Mouse (Mus musculus): ENCODE measurements around the gene Kdelr3. TPM values are rescaled to one million over a fixed set of nuclear protein-coding genes. Genes with fewer than 3 reads are reported as not detected.

Kdelr3 gene
- polyA plus RNA-seq, 1 experiment: 54.9 TPM

DNA sequence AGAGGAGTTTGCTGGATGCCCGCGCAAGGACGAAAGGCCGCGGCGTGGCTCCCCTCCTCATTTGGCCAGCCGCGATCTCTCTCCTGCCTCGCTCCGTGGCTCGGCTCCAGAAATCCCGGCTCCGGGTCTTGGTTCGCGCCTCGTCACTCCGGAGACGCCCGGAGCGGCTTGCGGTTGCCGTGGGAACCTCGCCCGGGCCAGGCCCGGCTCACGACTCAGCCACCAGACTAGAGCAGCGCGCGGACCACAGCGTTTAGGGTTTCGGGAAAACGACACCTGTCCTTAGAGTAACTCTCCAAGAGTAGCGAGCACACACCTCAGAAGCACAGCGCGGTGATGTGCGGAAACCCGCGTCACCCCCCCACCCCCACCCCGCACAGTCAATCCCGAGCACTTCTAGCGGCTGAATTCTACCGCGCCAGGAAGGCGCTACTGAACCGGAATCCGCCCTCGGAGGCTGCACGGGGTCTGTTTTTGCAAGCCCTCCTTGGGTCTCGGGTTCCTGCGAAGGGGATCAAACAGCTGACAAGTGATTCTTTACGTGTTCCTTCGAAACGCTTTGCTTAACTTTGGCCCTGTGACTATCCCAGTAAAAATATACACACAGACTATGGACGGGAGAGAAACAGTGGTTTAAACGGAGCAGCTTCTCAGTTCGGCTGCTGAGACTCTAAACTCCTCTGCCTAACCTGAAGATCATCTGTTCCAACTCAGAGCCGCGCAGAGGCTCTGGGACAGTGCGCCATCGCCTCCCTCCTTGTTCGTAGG lies 4.5 kb upstream of the Kdelr3 start:
- DNase-seq (ENCODE audit: low spot score): peak; percentile 64

DNA sequence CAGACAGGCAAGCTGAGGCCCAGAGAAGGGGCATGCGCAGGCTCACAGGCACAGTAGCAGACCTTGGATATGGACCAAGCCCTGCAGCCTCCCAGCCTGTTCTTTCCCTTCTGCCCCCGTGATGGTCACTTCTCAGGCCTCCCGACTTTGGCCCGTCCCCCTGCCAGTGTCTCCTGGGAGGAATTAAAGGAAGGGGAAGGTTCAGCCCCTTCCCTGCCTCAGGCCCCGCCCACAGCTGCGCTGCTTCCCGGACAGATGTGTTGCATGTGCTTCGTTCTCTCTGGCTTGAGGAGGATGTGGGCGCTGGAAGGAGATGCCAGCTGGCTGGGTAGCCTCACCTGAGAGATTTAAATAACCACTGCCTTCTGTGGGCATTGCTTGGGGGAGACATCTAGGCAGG lies 2.3 kb upstream of the Kdelr3 start:
- DNase-seq (ENCODE audit: low spot score): no peak

DNA sequence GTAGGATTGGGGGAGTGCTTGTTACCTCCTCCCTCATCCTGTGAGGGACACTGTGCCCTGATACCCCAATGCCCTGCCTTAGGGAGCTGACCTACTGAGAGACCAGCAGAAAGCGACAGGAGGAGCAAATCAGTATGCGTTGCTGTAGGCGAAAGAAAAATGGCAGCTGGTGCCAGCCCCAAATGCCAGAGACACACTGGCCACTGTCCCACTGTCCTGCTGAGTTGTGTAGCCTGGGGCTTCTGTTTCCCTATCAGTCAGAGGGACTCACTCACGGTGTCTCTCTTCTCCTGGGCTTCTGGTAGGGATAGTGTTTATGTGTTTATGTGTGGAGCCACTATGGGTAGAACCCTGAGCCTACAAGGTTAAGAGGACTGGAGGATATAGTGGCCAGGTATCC lies 1.5 kb downstream of the Kdelr3 start:
- no peak for DNase-seq (ENCODE audit: low spot score)

DNA sequence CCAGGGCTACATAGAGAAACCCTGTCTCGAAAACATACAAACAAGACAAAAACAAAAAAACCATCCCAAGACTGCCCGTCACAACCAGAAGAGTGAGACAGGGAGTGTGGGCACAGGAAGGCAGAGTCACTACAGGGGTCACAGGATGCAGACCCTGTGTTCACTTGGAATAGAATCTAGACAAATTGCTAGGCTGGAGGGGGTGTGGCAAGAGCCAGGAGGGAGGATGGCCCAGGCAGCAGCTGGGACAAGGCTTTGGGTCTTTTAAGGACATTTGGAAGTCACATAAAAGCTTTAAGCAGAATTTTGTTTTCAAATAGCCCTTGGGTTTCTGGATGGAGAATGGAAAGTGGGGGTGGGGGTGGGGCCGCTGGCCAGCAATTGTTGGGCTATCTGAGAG lies 2.4 kb downstream of the Kdelr3 start:
- DNase-seq (ENCODE audit: low spot score): no peak

DNA sequence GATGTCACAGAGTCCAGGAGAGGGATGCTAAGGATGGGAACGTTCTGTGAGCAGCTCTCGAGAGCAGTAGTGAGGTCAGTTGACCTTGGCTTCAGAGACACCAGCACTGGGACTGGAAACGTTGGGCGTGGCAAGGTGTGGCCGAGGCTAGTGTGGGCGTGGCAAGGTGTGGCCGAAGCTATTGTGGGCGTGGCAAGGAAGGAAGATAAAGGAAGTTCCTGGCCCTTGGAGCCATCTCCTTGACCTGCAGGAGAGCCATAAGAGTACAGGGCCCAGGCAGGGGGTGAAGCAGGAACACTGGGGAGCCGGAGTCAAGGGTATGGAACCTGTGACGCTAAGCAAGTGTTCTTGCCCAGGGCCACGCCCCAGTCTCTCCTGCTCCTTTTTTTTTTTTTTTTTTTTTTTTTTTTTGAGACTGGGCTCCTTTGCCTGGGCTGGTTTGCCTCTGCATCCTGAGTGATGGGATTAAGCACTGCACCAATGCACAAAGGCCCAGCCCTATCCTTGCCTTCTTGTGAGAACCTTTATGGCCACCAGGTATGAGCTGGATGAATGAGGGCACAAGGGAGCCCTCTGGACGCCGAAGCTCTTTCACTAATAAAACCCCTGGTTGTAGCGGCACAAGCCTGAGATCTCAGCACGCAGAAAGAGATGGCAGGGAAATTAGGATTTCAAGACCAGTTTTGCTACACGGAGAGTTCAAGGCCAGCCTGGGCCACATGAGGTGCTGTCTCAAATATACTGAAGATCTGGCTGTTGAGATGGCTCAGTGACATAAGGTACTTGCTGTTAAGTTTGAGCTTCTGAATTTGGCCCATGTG lies 3.4 kb downstream of the Kdelr3 start:
- no peak for DNase-seq (ENCODE audit: low spot score)

DNA sequence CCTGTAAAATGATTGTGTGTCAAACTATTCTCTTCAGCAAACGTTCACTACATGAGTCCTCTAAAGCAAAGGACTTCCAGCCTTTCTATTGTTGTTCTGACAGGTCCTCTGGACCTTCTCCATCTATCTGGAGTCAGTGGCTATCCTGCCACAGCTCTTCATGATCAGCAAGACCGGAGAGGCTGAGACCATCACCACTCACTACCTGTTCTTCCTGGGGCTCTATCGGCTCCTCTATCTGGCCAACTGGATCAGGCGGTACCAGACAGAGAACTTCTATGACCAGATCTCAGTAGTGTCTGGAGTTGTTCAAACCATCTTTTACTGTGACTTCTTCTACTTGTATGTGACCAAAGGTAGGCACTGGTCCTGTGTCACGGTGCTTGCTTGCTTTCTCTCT lies 9.4 kb downstream of the Kdelr3 start:
- DNase-seq (ENCODE audit: low spot score): peak; percentile 12

DNA sequence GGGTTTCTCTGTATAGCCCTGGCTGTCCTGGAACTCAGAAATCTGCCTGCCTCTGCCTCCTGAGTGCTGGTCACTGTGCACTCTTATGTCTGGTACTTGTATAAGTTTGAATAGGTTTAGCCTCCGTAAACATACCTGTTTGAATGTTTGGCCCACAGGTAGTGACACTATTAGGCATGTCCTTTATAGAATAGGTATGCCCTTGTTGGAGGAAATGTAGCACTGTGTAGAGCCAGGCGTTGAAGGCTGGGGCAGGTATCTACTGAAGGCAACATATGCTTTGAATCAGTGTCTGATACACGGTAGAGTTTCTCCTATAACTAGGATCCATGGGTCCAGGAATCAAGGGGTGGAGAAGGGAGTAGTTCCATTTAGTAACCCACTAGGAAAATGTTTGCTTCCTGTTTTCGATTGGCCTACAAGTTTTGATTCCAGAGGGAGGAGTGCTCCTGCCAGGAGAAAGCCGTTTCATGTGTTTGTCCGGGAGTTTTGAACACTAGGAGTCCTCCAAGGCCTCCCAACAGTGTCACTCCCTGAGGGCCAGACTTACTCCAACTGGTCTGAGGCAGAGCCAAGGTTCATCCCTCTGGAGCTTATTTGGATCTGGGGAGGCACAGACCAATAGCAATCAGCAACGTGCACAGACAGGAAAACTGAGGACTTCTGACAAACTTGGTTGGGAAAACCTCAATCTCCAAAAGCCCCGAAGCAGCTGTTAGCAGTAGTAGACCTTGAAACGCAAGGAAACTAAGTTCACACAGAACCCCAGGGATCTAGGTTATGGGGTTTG lies 10.0 kb downstream of the Kdelr3 start:
- DNase-seq (ENCODE audit: low spot score): peak; percentile 18

DNA sequence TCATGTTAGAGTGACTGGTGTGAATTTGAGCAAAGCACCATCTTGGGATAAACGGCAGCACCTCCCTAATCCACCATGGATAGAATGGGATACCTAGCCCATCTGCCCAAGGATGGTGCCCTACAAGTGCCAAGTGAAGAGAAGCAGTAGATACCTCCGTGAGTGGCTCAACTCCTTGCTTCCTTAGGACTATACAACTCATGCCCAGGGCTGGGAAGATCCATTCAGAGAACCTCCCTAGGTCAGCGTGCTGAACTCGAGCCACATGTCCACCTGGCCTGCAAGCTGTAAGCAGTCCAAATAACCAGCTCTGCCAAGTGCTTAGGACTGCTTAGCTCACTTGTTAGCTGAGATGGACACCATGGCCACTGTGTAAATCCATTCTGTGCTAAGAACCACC lies 11.0 kb downstream of the Kdelr3 start:
- peak; percentile 17 for DNase-seq (ENCODE audit: low spot score)

DNA sequence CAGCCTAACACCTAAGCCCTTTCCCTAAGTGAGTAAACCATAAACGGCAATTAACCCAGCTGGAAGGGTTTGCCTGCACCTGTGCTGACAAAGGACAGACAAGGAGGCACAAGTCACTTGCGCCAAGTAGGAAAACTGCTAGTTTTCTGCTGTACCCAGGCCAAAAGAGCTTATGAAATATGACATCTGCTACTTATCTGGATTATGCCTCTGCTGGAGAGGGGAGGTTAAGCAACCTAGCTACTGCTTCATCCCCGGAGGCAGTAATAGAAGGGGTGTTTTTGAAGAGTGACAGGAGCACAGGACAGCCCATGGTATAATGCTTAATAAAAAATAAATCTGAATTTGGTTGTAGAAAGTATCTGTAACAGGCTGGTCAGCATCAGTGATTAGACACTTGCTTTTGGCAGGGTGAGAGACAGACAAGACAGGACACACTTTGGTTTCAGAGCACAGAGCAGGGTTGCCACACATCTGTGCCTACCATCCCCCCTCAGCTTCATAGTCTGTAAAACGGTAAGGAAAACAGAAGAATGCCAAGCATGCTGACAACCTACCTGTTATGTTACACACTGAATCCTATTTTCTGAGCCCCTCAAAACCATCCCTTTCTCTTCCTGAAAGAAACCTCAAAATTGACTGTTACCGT lies 11.9 kb downstream of the Kdelr3 start:
- DNase-seq (ENCODE audit: low spot score): no peak

DNA sequence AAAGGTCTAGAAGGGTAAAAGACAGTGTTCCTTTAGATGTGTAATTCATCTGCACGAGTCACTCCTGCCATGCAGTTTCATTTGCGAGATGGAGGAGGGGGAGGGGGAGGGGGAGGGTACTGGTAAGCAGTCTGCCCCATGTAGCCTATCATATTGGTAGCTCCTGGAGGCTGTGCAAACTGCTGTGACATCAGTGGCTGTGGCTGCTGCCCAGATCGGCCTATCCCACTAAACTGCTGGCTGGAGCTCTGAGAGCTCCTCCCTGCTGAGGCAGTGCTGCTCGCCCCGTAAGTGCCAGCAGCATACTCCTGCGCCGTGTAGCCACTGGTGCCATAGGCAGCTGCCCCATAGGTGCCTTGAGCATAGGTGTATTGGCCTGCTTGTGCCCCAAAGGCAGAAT lies 13.7 kb downstream of the Kdelr3 start:
- no peak for DNase-seq (ENCODE audit: low spot score)

DNA sequence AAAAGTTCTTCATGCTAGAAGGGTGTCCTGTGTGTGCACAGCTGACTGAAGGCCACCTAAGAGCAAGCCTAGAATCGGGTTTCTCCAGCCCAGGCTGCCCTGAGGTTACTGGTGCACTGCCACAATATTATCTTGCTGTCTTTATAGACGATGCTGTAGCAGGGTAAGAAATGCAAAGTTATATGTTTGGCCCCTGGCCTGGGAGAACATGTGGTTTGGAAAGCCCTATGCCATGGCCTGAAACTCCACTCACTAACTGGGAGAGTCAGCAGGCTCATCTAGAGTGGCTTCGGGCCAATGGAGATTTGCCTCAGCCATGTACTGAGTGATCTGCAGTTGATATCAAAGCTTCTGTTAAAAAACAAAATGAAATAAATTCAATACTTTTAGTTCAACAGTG lies 17.6 kb downstream of the Kdelr3 start:
- no peak for DNase-seq (ENCODE audit: low spot score)

DNA sequence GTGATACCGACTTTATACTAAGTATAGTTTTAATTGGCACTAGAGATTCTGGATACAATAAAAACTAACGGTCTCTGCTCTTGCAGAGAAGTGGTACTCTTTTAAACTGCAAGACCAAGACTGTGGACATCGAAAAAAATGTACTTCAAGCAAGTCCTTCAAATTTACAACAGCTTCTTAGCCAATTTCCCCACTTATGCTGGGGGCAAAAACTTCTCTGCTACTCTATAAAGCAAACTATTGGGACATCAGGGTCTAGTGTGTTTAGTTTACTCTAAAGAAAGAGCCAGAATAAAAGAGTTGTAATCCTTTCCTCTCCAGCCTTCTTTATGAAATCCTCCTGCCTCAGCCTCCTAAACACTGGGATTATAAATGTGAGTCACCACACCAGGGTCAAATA lies 27.8 kb downstream of the Kdelr3 start:
- no peak for DNase-seq (ENCODE audit: low spot score)

DNA sequence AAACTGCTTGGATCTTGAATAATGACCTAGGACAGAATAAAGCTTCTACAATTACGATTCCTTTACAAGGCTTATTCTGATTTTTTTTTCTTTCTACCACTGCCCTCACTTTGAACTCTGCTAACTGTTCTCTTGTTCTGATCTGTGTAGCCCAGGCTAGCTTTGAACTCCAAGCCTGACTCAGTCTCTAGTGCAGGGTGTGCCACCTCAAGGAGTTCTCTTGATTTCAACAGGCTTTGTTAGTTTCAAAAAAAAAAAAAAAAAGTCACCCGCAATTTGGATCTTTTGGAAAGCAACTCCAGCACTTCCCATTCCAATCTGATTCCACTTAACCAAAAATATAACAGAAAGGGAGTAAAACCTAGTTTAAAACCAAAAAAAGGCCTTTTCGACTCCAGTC lies 29.3 kb downstream of the Kdelr3 start:
- DNase-seq (ENCODE audit: low spot score): no peak

DNA sequence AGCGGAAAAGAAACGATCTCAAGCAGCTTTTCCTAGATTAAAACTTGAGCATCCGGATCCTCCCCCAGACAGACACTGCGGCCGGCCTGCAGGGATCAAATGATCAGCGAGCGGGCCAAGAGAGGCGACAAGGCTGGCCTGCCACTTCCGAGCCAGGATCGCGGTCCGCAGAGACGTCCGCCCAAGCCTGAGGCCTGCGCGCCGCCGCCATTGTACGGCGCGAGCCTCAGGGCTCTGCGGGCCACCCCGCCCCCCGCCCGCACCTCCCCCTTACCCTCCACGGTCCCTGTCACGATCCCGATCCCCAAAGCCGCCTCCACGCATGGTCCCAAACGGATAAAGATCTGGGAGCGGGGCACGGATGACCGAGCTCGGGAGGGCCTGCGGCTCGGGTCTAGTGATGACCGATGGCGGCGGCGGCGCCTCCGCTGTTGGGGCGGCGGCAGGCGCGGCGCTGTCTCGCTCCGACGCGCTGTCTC lies 29.7 kb downstream of the Kdelr3 start:
- no peak for DNase-seq (ENCODE audit: low spot score)

DNA sequence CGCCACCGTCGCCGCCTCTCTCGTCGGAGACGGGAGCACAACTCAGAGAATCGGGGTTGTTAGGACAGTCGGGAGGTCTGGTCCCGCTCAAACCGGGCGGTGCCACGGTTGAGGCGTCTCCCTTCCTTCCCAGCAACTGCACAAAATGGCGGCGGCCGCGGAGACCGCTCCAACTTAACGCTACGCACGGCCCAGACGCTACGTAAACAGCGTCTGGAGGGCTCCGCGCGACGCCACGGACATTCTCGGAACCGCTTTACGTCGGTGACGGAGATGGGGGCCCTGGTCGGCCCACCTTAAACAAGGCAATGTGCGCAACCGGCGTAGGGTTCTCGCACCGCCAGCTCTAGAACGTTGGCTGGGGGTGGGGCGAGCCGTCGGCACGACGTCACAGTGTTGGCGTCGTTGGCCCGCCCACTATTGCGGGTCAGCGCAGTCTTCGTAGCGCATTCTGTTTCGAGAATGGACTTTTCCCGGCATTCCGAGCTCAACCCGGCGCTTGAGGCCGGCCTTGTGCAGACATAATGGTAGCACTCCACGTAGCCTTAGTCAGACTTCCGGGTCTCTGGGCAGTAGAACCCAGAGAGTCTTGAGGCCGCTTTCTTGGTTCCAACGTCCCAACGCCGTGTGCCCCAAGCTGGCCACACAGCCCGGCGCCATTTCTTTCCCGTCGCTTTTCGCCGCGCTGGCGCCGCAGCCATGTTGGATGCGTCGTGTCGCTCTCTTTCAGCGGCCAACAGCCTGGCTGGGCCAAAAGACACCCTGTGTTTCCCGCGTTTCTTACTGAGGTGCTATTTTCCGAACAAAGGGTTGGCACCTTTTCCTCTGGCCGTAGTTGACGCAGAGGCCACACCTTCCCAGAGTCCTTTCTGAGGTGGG lies 30.4 kb downstream of the Kdelr3 start, which contains the start of gene Ddx17:
Gene Ddx17 (minus strand): TSS at position 332 of the 879 bp plus-strand sequence.
- peak; percentile 98 for DNase-seq (ENCODE audit: low spot score)

DNA sequence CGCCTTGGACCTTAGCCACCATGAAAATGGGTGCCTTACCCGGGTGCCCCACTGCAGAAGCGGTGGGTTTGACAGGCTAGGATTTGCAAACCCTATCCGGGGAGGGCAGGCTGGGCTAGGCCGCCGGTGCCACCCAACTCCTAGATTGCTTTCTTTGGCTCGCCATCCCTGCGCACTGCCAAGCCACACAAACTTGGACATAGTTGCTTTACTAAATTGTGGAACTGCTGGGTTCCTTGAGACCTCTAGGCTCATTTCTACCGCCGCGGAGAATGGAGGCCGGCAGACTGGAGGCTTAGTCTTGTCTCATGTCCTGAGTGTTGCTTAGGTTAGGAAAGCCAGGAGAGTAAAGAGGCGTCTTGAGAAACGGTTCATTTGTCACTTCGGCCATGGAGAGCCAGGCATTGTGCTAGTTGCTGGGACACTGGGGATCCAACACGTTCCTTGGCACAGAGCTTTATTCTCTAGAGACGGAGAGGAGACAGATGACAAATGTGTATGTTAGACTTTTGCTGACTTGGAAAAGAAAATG lies 31.1 kb downstream of the Kdelr3 start:
- no peak for DNase-seq (ENCODE audit: low spot score)

DNA sequence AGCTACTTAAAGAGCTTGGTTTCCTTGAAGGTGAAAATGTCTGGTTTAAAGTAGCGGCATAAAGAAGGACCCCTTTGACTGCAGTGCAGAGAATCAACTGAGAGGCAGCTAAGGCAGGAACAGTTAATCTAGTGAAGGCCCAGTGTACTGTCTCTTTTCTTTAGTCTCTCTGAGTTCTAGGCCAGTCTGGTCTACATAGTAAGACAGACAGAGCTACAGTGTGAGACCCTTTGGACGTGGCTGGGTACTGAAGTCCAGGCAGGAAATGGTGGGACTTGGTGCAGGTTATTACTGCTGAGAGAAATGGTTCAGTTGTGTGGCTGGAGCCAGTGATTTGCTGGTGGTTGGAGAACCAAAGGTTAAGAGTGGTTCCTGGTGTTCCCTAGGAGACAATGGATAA lies 32.0 kb downstream of the Kdelr3 start:
- DNase-seq (ENCODE audit: low spot score): no peak

DNA sequence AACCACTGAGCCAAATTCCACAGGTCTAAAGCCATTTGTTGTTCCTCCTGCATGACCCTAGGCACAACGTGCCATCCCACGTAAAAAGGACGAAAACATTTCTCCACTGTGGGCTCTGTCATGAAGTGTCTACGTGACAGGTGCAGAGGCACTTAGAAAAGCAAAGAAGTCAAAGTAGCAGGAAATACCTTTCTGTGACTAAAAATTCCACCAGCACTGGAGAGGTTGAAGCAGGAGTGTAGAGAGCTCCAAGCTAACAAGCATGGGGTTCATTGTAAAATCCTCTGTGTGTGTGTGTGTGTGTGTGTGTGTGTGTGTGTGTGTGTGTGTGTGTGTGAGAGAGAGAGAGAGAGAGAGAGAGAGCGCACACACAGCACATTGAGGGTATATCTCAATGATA lies 36.4 kb downstream of the Kdelr3 start:
- no peak for DNase-seq (ENCODE audit: low spot score)

DNA sequence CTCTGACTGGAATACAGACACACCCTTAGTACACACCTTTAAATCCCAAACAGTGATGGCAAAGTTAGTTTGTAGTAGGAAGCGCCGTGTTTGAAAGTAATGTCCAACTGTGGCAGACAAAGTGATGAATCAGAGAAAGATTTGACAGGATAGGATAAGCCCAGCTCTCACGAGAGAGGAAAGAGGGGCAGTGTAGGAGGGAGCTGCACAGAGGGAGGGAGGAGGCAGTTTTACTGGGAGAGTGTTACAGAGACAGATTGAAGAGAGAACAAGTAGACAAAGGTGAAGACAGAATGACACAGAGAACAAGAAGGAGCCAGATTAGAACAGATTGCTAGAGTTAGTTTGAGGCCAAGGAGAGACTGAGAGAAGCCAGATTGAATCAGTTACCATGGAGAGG lies 43.4 kb downstream of the Kdelr3 start:
- DNase-seq (ENCODE audit: low spot score): no peak

DNA sequence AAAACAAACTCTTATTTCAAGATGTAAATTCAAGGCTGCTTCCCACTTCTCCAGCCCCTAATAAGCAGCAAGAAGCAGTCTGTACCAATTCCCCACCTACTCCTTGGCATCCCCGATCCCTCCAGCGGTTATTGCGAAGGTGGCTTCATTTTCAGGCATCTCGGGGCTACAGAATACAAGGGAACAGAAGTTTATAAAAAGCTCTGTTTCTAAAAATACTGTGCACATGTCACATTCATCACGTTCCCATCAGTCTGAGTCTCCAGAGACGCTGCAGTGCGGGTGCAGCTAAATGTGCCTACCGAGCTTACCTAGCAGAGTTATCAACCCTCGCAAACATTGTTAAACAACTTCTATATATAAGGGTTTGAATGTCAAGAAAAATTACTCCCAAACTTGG lies 46.2 kb downstream of the Kdelr3 start:
- DNase-seq (ENCODE audit: low spot score): no peak
